Mouse (Mus musculus) adrenal gland, postnatal 10 days (tissue): ENCODE measurements at regions not wholly inside any gene's neighbourhood (a gene's known extent, or its start where the extent isn't known, plus 50 kb on each side); places are given as distances from the start of the nearest gene placed in this dataset.

ENCODE experiments used
- DNase-seq: peaks from one replicate; pipeline ENCODE4 v3.0.0; 2021; ENCODE audit warnings: mixed read lengths

GRCm38 (mm10) chr8:50180682-50181081 is 1336.9 kb upstream of the Tenm3 start:
- DNase-seq: no peak

DNA sequence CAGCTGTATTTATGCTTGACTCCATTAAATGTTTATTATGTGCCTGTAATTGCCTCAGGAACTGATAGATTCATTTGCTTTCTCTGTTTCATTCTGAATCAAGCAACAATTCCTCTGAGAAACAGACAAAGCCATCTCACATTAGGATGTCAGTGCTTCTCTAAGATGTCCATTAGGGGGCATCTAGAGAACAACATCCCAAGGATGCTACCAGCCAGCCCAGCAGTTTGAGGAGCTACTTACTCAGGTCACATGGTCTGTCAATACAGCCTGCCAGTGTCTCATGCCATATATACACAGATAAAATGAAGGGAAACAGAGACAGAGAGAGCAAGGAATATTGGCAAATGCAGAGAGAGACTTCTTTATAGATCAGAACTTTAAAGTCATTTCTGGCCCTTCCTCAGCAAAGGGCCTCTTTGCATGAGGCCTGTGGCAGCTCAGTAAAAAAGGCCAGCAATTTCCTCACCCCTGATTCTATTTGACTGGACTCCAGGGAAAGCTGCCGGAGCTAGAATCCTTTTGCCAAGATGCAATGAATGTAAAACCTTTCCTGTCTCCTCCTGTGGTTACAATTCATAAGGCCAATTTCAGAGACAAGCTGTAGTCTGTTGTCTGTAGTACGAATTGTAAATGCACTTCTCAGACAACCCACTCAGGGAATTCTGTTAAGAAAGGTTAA is 1321.2 kb upstream of the Tenm3 start:
- no peak for DNase-seq

DNA sequence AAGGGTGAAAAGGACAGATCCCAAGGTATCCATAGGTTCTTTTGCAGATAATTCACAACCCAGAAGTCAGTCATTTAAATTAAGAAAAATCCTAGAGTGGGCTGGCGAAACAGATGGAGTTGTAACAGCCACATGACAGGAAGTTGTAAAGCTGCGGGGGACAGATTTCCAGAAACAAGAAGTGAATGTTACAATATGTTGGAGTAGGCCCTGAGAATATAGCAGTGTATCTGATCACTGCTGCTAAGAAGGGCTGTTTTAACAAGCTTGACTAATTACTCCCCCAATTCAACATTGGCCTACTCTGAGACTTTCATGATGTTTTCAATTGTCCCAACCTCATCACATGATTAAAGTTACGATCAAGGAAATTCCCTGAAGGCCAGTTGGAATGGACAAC is 1317.3 kb upstream of the Tenm3 start:
- no peak for DNase-seq

DNA sequence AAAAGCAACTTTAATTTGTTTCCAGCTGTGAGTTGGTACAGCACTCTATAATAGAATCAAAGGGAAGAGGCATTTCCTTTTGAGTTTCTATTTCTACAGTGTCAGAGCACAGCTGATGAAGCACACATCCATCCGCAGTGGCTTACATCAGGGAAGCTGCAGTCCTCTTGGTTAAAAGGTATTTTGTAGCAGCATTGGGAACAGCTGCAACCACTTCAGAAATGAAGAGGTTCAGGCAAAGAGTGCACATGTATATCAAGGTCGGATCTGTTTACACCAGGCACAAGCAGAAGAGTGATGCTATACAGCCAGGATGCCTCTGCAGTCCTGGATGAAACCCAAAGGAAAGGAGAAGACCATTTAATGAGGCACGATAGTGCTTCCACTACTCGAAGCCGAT is 1316.6 kb upstream of the Tenm3 start:
- DNase-seq: no peak

DNA sequence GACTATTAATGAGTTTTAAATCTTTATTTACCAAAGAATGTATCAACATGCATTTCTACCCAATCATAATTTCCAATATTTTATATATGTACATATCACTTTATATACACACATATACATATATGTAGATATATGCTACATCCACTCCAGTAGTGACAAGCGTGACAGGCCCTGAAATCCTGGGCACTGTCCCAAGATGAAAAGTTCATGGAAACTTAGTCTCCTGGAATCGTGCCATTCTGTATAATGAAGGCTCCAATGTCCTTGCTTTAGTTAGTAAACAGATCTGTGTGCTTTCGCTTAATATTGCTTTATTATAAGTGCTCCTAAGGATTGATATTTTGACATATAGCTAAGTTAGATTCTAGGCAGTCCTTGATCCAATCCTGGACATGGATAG is 1296.1 kb upstream of the Tenm3 start:
- DNase-seq: peak; percentile 52

GRCm38 (mm10) chr8:50120041-50120440 is 1276.3 kb upstream of the Tenm3 start:
- no peak for DNase-seq

DNA sequence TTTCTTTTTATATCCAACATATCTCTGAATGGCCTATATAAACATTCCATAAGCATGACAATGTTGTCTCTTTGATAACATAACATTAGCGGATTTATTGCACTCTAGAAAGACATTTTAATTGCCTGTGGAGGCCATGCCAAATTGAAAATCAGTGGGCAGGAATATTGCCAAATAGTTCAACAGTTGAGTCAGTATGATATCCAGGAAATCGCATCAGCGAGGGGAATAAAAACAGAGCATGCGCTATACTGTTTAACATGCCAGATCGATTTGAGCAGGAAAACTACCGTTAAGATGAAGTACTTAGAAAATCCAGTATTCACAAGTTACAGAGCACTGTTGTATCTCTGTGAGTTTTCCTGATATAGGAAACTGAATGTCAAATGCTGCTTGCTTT is 1238.6 kb upstream of the Tenm3 start:
- DNase-seq: no peak

DNA sequence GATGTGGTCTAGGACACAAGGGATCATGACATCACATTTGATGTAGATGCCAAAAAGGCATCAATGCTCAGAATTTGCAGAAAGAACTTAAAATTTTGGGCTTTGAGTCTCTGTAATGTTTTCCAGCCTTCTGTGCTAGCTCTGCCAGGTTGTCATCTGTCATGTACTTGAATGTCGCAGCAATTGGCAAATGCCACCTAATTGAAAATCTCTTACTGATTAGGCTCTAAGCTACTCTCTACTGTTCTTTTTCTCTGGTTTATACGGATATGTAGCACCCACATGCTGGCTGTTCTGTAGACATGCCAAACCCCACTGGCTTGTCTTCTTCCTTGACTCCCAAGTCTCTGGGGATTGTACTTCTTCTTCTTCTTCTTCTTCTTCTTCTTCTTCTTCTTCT is 1193.3 kb upstream of the Tenm3 start:
- no peak for DNase-seq

GRCm38 (mm10) chr8:50027544-50027943 is 1183.8 kb upstream of the Tenm3 start:
- DNase-seq: no peak

GRCm38 (mm10) chr8:50007546-50007945 is 1163.8 kb upstream of the Tenm3 start:
- no peak for DNase-seq

DNA sequence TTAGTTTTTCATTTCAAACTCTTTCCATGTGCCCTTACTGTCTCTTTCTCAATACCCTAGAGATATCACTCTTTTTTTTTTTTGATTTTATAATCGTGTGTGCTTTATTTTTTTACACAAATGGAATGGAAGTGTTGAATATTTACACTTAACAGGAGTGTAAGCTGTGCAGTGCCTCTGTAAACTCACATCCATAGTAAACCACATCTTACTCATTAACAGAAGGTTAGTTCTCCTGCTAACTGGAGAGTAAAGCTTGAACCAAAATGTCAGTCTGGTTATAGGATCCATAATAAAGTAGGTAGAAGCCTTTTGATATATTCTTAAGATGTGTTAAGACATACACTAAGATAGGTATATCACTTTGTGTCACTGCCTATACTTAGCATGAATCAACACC is 1160.5 kb upstream of the Tenm3 start:
- no peak for DNase-seq

DNA sequence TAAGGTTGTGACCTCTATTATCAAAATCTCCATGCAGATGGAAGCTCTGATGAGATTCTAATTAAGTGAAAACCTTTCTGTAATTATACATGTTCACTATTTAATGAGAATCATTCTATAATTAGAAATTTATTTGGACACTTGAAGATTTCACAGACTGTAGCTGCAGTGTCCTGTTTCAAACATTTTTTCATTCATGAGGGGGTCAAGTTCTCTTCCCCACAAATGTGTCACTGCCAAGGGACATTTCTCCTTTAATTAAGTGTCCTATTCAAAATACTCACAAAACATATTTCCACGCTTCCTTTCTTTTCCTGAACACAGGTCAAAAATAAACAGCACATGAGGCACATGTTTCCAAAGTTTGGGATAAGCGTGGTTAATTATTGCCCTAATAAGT is 1159.9 kb upstream of the Tenm3 start:
- DNase-seq: no peak

DNA sequence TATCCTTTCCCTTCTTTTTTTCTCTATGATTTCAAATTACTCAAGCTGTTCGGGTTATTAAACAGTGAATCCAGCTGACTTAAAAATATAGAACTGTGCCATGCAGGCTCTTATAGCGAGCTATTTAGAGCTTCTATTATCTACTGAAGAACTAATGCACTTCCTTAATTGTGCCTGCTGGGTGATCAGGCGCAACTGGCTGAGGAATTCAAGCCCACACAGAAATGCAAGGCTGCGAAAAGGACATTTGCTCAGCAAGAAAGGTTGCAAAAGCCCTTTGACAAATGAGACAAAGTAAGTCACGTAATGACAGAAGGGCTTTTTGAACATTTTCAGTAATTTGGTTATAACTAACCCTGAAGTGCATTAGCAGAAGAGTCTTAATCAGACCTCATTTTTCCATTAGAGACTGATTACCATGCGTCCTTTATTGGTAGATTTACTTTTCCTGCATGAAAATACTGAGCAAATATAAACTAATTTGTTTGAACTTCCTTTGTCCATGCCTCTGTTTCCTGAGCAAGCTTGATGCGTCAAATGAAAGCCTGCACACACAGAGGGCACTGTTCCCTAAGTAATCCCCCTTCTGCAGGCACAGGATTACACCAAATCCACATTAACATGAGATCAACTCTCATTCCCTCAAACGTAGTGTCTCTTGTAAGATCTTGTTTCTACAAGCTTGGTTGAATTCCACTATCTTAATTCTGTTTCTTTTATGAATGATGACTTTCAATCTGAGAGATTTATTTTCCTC is 1154.7 kb upstream of the Tenm3 start:
- no peak for DNase-seq
